Mouse (Mus musculus) liver, embryonic 12.5 days (tissue): ENCODE measurements around the gene Slc17a2. TPM values are rescaled to one million over a fixed set of nuclear protein-coding genes. Genes with fewer than 3 reads are reported as not detected.
"Not testable (repeated sequence)": the region's sequence is repeated elsewhere in the genome, so short reads cannot be mapped to it uniquely, and the experiment has no call there.

Experiments
- ATAC-seq: fragments of 200-750 bp; cut with Nextera tagmentation; 2 replicates; pipeline ENCODE4 v1.8.0; 2017; ENCODE audit warnings: moderate number of reproducible peaks, mild to moderate bottlenecking, moderate library complexity
- H3K27ac ChIP-seq: fragments of 300-500 bp; sonication (generic); 2 replicates; pipeline ENCODE4 v1.5.1; 2016; ENCODE audit warnings: mild to moderate bottlenecking
- H3K27me3 ChIP-seq: fragments of 300-500 bp; sonication (generic); replicated peaks from 2 replicates; pipeline ENCODE4 v1.6.1; 2016; ENCODE audit warnings: mild to moderate bottlenecking, moderate library complexity
- H3K36me3 ChIP-seq: fragments of 300-500 bp; sonication (generic); 2 replicates; pipeline ENCODE4 v1.6.1; 2016; ENCODE audit warnings: mild to moderate bottlenecking, moderate library complexity
- H3K4me1 ChIP-seq: fragments of 300-500 bp; sonication (generic); 2 replicates; pipeline ENCODE4 v1.6.1; 2016
- H3K4me2 ChIP-seq: fragments of 300-500 bp; sonication (generic); 2 replicates; pipeline ENCODE4 v1.6.1; 2016; ENCODE audit warnings: mild to moderate bottlenecking, moderate library complexity
- H3K4me3 ChIP-seq: fragments of 300-500 bp; sonication (generic); 2 replicates; pipeline ENCODE4 v1.5.1; 2016; ENCODE audit warnings: mild to moderate bottlenecking, moderate library complexity
- H3K9ac ChIP-seq: fragments of 300-500 bp; sonication (generic); 2 replicates; pipeline ENCODE4 v1.6.1; 2016; ENCODE audit warnings: mild to moderate bottlenecking, moderate library complexity
- H3K9me3 ChIP-seq: fragments of 300-500 bp; sonication (generic); replicated peaks from 2 replicates; pipeline ENCODE4 v1.6.1; 2016; ENCODE audit warnings: mild to moderate bottlenecking, moderate library complexity
- WGBS: fragments of 180-500 bp; shearing (Covaris S2); methylation state at CpG from one replicate; pipeline ENCODE4 v1.1.7; 2016; ENCODE audit not compliant: insufficient replicate concordance; 5-methylcytosine and 5-hydroxymethylcytosine counted together
- polyA plus RNA-seq: library from polyadenylated mRNA; unstranded; fragments of >200 nt; fragmentation: Nextera tagmentation; extraction: Ambion mirVana; gene quantifications from 2 replicates; pipeline ENCODE4 v1.2.1, GENCODE M21; 2016

Slc17a2 gene
- 0.35 and 0.43 TPM in 2 replicates for polyA plus RNA-seq

DNA sequence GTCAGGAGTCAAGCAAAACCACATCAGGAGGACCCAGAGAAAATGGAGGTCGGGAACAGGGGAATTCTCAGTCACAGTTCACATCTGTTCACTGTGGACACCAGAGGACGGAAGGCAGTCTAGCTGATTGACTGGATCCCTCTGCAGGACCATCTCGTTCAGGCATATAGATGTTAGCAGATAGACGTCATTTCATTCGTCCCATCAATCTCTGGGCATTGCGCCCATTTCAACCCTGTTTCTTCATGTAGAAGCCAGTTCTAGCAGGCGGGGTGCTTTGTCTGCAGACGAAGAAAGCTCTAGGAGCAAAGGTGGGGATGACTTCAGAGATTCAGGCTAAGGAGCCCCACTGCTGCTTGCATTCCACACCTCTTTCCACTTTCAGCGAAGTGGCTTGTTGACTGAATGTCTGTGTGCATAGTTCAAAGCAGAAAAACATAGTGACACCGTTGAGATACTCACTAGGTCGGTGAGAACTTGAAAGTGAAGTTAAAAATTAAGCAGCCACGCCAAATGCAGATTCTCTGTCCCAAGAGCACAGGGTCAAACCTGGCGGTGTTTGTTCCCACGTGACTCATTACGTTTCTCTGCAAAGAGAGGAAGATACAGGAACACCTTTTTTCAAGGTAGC, at the start of gene Slc17a2:
Slc17a2 (plus strand) TSS at position 572 of the 631 bp plus-strand sequence.
- H3K27ac ChIP-seq = no peak within 1 kb of the TSS
- 60% methylated on average over 15 of the region's 15 CpGs for WGBS
- H3K9me3 ChIP-seq = no peaks in the 10 kb centered on the region
- H3K27me3 ChIP-seq = no peaks in the 10 kb centered on the region
- H3K4me2 ChIP-seq = no peak within 1 kb of the TSS
- no peak within 1 kb of the TSS for H3K4me3 ChIP-seq
- 0 out of 2 replicates have a peak, but pooled peaks cover 4% of the 10 kb centered on the region for H3K4me1 ChIP-seq
- H3K36me3 ChIP-seq = no peaks in the 10 kb centered on the region
- H3K9ac ChIP-seq = no peak within 1 kb of the TSS
- no peak for ATAC-seq

- no peaks in the 10 kb centered on the region for H3K36me3 ChIP-seq
- peak overlapping the region; percentile 48 for H3K4me3 ChIP-seq
- H3K9ac ChIP-seq = peak overlapping the region; percentile 85
- H3K9me3 ChIP-seq = no peaks in the 10 kb centered on the region
- H3K4me2 ChIP-seq = peak overlapping the region; percentile 90
- no peaks in the 10 kb centered on the region for H3K27me3 ChIP-seq
- ATAC-seq = peak; percentile 19
- peak overlapping the region; percentile 99 for H3K27ac ChIP-seq
- WGBS = under 1% methylated on average over 17 of the region's 23 CpGs
- peaks cover 66% of the 10 kb centered on the region for H3K4me1 ChIP-seq
These were observed 49.5 kb upstream of the Slc17a2 start for GRCm38 (mm10) chr13:23757211-23757773.

GRCm38 (mm10) chr13:23757921-23758320, 48.9 kb upstream of the Slc17a2 start:
- H3K4me2 ChIP-seq = peak overlapping the region; percentile 90
- peak overlapping the region; percentile 48 for H3K4me3 ChIP-seq
- H3K27me3 ChIP-seq = no peaks in the 10 kb centered on the region
- H3K27ac ChIP-seq = peak overlapping the region; percentile 99
- H3K36me3 ChIP-seq = no peaks in the 10 kb centered on the region
- 36% methylated on average over 3 of the region's 3 CpGs for WGBS
- H3K4me1 ChIP-seq = peaks cover 67% of the 10 kb centered on the region
- ATAC-seq = no peak
- no peaks in the 10 kb centered on the region for H3K9me3 ChIP-seq
- H3K9ac ChIP-seq = peak overlapping the region; percentile 85

DNA sequence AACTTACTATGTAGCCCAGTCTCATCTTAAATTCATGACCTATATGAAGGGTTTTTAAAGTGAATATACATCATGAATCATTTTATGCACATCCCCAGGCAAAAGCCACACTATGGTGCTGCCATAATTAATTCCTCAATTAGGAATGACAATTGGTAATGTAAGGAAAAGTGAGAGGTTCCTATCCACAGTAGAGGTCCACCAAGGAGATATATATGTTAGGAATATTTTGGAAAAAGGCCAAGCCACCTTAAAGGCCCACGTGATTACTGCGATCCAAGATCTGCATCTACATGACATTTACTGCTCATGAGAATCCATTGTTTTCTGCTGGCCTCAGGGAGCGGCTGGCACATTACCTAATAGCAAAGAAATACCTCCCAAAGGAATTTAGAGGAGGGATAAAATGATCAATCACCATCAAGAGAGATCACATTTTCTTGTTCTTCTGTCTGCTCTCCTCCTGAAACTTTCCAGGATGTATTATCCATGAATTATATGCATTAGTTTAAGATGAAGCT, 47.5 kb upstream of the Slc17a2 start:
- Histone ChIP-seq H3K4me1 (peaks cover 69% of the 10 kb centered on the region), H3K9ac (peak overlapping the region; percentile 85), H3K36me3 (no peaks in the 10 kb centered on the region), H3K4me2 (peak overlapping the region; percentile 90), H3K9me3 (no peaks in the 10 kb centered on the region), H3K27me3 (no peaks in the 10 kb centered on the region), H3K27ac (peak overlapping the region; percentile 99), H3K4me3 (peak overlapping the region; percentile 63; the same call in 1 of the 2 replicates)
- WGBS = 86% methylated on average over 3 of the region's 3 CpGs
- ATAC-seq = no peak

DNA sequence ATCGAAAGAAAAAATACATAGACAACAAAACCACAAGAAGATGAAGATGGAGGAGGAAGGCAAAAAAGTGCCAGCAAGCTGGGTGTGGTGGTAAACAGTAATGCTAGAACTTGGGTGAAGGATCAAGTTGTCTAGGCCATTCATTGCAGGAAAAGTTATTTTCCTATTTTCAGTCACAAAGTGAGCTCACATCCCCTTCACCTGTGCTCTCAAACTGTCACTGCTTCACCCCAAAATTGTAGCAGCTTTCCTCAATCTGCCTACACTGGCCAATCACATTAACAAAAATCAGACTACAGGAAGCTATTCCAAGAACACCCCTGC, 46.9 kb upstream of the Slc17a2 start:
- ATAC-seq = no peak
- no peaks in the 10 kb centered on the region for H3K27me3 ChIP-seq
- H3K9ac ChIP-seq = peak overlapping the region; percentile 85
- H3K36me3 ChIP-seq = no peaks in the 10 kb centered on the region
- H3K4me2 ChIP-seq = peak overlapping the region; percentile 90
- H3K4me3 ChIP-seq = peak overlapping the region; percentile 63
- WGBS = 43% methylated on average over 1 of the region's 1 CpGs
- H3K4me1 ChIP-seq = peaks cover 75% of the 10 kb centered on the region
- H3K9me3 ChIP-seq = no peaks in the 10 kb centered on the region
- H3K27ac ChIP-seq = peak overlapping the region; percentile 99

DNA sequence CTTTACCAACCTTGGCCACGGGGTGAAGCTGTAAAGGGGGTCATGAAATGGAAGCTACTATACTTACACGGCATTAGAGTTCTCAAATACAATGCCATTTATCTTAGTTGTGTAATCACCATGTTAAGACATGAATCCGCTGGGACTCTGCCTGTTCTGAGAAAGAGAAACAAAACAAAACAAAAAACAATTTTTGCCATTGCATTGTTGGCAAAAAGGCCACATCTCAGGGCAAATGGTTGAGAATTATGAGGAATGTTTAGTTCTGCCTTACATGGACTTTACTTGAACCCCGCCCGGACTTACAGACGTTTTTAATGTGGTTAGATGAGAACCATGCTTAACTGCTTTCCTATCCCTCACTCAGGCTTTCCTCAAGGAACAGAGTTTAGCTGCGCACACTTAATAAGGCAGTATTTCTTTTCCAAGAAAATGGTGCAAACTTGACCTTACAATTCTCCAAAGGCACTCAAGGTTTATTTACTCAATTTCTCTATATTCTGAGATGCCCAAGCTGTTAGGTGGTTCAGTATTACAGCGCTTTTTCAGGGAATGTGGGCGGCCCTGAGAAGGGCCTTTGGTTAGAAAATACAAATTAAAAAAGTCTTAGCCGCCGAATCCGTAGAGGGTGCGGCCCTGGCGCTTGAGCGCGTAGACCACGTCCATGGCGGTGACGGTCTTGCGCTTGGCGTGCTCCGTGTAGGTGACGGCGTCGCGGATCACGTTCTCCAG, 46.4 kb upstream of the Slc17a2 start:
- H3K9me3 ChIP-seq = no peaks in the 10 kb centered on the region
- ATAC-seq = no peak
- H3K4me2 ChIP-seq = peak overlapping the region; percentile 90
- peaks cover 75% of the 10 kb centered on the region for H3K4me1 ChIP-seq
- WGBS = under 1% methylated on average over 22 of the region's 27 CpGs
- no peaks in the 10 kb centered on the region for H3K27me3 ChIP-seq
- H3K4me3 ChIP-seq = peak overlapping the region; percentile 63
- peak overlapping the region; percentile 99 for H3K27ac ChIP-seq
- no peaks in the 10 kb centered on the region for H3K36me3 ChIP-seq
- peak overlapping the region; percentile 85 for H3K9ac ChIP-seq

GRCm38 (mm10) chr13:23760972-23761864, 45.6 kb upstream of the Slc17a2 start, which contains the start of gene Hist1h4a:
Gene Hist1h4a, minus strand, starts transcription at chr13:23761230.
- H3K4me3 ChIP-seq = peak within 1 kb of the TSS; percentile 63
- peak within 1 kb of the TSS; percentile 99 for H3K27ac ChIP-seq
- peak; percentile 64 for ATAC-seq
- H3K9me3 ChIP-seq = no peaks in the 10 kb centered on the region
- peak within 1 kb of the TSS; percentile 90 for H3K4me2 ChIP-seq
- H3K4me1 ChIP-seq = peaks cover 73% of the 10 kb centered on the region
- H3K9ac ChIP-seq = peak within 1 kb of the TSS; percentile 92
- no peaks in the 10 kb centered on the region for H3K27me3 ChIP-seq
- WGBS = under 1% methylated on average over 69 of the region's 72 CpGs
- no peaks in the 10 kb centered on the region for H3K36me3 ChIP-seq

DNA sequence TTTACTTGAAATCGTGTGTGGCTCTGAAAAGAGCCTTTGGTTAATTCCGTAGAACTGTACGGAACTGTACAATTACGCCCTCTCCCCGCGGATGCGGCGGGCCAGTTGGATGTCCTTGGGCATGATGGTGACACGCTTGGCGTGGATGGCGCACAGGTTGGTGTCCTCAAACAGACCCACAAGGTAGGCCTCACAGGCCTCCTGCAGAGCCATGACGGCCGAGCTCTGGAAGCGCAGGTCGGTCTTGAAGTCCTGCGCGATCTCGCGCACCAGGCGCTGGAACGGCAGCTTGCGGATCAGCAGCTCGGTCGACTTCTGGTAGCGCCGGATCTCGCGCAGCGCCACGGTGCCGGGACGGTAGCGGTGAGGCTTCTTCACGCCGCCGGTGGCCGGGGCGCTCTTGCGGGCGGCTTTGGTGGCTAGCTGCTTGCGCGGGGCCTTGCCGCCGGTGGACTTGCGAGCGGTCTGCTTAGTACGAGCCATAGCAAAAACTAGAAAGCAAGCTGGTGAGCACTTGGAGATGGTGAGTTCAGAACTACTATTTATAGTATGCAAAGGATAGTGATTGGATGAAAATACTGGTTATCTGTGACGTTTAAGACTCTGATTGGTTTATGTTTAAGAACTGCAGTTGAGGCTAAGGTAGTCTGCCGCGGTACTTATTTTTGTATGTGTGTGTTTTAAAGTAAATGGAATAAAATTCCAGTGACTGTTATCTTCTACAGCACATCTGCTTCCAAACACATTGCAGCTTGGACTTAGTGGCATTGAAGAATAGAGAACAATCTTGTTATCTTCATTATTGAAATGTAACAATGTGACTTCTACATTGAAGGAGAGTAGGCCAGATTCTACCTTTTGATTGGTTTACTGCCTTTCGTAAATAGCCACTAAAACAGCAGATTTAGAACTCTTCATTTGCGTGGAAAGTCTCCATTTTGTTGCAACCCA, 44.6 kb upstream of the Slc17a2 start, which contains the start of gene Hist1h3a:
Hist1h3a (minus strand) TSS at position 516 of the 951 bp plus-strand sequence.
- not testable (repeated sequence) for H3K36me3 ChIP-seq, H3K27me3 ChIP-seq, H3K9me3 ChIP-seq
- H3K4me3 ChIP-seq = peak within 1 kb of the TSS; percentile 63
- ATAC-seq = peak; percentile 59
- H3K9ac ChIP-seq = peak within 1 kb of the TSS; percentile 92
- H3K4me2 ChIP-seq = peak within 1 kb of the TSS; percentile 90
- under 1% methylated on average over 32 of the region's 52 CpGs for WGBS
- H3K27ac ChIP-seq = peak within 1 kb of the TSS; percentile 99
- H3K4me1 ChIP-seq = peaks cover 79% of the 10 kb centered on the region

DNA sequence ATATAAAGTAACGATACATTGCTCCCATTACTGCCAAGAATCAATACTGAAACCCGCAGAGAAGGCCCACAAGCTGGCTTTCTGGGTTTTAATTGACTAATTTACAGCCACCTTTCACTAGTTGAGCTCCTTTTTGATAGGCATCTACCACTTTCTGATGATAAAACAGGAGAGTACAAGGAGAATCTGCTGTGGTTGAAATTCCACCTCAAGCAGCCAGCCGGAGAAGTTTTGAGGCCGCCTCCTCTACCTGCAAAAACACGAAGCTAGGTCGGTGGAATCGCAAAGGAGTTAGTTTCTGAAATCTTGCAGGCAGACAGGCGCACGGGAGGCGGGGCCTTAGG, 43.6 kb upstream of the Slc17a2 start:
- Histone ChIP-seq H3K4me3 (peak overlapping the region; percentile 63), H3K27ac (peak overlapping the region; percentile 99), H3K27me3 (no peaks in the 10 kb centered on the region), H3K4me2 (peak overlapping the region; percentile 90), H3K4me1 (peaks cover 68% of the 10 kb centered on the region), H3K9ac (peak overlapping the region; percentile 92), H3K36me3 (no peaks in the 10 kb centered on the region), H3K9me3 (no peaks in the 10 kb centered on the region)
- no peak for ATAC-seq
- WGBS = under 1% methylated on average over 10 of the region's 10 CpGs

DNA sequence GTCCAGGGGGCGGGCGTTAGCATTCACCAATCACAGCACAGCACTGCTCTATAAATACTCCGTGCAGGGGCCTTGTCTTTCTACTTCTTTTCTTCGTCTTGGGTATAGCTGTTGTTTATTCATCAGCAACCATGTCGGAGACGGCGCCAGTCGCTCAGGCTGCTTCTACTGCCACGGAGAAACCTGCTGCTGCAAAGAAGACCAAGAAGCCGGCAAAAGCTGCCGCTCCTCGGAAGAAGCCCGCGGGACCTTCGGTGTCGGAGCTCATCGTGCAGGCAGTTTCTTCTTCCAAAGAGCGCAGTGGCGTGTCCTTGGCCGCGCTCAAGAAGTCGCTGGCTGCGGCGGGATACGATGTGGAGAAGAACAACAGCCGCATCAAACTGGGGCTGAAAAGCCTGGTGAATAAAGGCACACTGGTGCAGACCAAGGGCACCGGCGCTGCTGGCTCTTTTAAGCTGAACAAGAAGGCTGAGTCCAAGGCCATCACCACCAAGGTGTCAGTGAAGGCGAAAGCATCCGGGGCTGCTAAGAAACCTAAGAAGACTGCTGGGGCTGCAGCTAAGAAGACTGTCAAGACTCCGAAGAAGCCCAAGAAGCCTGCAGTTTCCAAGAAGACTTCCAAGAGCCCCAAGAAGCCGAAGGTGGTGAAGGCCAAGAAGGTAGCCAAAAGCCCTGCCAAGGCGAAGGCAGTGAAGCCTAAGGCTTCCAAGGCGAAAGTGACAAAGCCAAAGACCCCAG, 43.0 kb upstream of the Slc17a2 start, which contains the start of gene Hist1h1a:
Hist1h1a (plus strand) TSS at position 81 of the 738 bp plus-strand sequence.
- no peaks in the 10 kb centered on the region for H3K9me3 ChIP-seq
- no peaks in the 10 kb centered on the region for H3K27me3 ChIP-seq
- H3K4me3 ChIP-seq = peak within 1 kb of the TSS; percentile 63
- peaks cover 65% of the 10 kb centered on the region for H3K4me1 ChIP-seq
- H3K4me2 ChIP-seq = peak within 1 kb of the TSS; percentile 90
- ATAC-seq = peak; percentile 47
- WGBS = 2% methylated on average over 34 of the region's 34 CpGs
- H3K36me3 ChIP-seq = no peaks in the 10 kb centered on the region
- peak within 1 kb of the TSS; percentile 92 for H3K9ac ChIP-seq
- peak within 1 kb of the TSS; percentile 99 for H3K27ac ChIP-seq
